ENCODE assay signal across 9 mouse cellular contexts in genomic region chr19:3923586-3923985, GRCm38 (mm10). TPM values are rescaled to one million over a fixed set of nuclear protein-coding genes. Genes with fewer than 3 reads are reported as not detected.
DNase-seq lines count a peak whose midpoint lies in the region; ATAC-seq and TF ChIP-seq lines count a peak whose summit lies in the region.
"Had no signal": no experiment of that assay in that cellular context is flagged by ENCODE, and none has a peak within 500 bp of the region (broad histone marks: within the 10 kb centered on the region; RNA-seq: fewer than 3 reads in every experiment).

No protein-coding gene starts in this region.

- H3K4me2 ChIP-seq in lung, embryonic 14.5 days: no peak overlapping the region

- WGBS in lung, embryonic 14.5 days: 33% methylated on average over 13 of the region's 13 CpGs
- 27% methylated on average over 13 of the region's 13 CpGs for WGBS in lung, adult 2 months

- no peaks in the 10 kb centered on the region for H3K27me3 ChIP-seq in lung, embryonic 14.5 days (ENCODE audit: insufficient read depth, low read length)

- no peak overlapping the region for H3K4me3 ChIP-seq in lung, embryonic 14.5 days (ENCODE audit: low read depth, low read length)
- no peak overlapping the region for H3K4me3 ChIP-seq in lung, adult 2 months (replicated peaks; ENCODE audit: extremely low read depth, low read depth, low read length)

- no peak for TF ChIP-seq CTCF in lung, embryonic 14.5 days (IDR thresholded peaks at IDR 0.05; ENCODE audit: low read depth)
- TF ChIP-seq CTCF in lung, adult 2 months (IDR thresholded peaks at IDR 0.05; ENCODE audit: insufficient read depth, low read length): no peak

- ATAC-seq in lung, embryonic 14.5 days (ENCODE audit: insufficient read depth): 0 out of 2 replicates have a peak, but pooled peaks have one; percentile 23

- H3K27ac ChIP-seq in lung, embryonic 14.5 days (ENCODE audit: low read depth): peak overlapping the region; percentile 24; the same call in 1 of the 2 replicates

- peak; percentile 54 for DNase-seq in lung, embryonic 14.5 days
- no peak for DNase-seq in lung, adult 2 months
- peak; percentile 78 for DNase-seq in gastrocnemius, postnatal 14 days
- DNase-seq in kidney, postnatal 4 days: peak; percentile 68 to 79
- peak; percentile 44 to 71 for DNase-seq in spleen, postnatal 10 days (ENCODE audit: low spot score in 2 of 2)
- no peak for DNase-seq in cerebellum, adult 11-12 months
- no peak for DNase-seq in testis, postnatal 10 days (ENCODE audit: low spot score)
- DNase-seq in urinary bladder, adult 2 months (ENCODE audit: low spot score): no peak

- no peaks in the 10 kb centered on the region for H3K36me3 ChIP-seq in lung, embryonic 14.5 days (ENCODE audit: insufficient read depth)

- intact Hi-C loops in gastrocnemius, postnatal 14 days (cut with DNase I; ENCODE audit: low total_unique reads): no loop called here

- no peaks in the 10 kb centered on the region for H3K4me1 ChIP-seq in lung, embryonic 14.5 days (ENCODE audit: insufficient read depth)
- H3K4me1 ChIP-seq in lung, adult 2 months (ENCODE audit: control insufficient read depth, insufficient read depth, low read length): peaks cover 22% of the 10 kb centered on the region

- no peaks in the 10 kb centered on the region for H3K9me3 ChIP-seq in lung, embryonic 14.5 days (ENCODE audit: low read depth, low read length)

- TF ChIP-seq POLR2A in lung, adult 2 months (IDR thresholded peaks at IDR 0.05; ENCODE audit: borderline replicate concordance, extremely low read depth, low read depth, low read length): no peak

- H3K9ac ChIP-seq in lung, embryonic 14.5 days: no peak overlapping the region

RNA-seq across cellular contexts. Expression of gene Aldh3b1, which starts 6.0 kb away (rescaled TPM):
- polyA plus RNA-seq in lung, embryonic 14.5 days (2014; fragmentation: Nextera tagmentation; extraction: Ambion mirVana): 3.0 and 3.6 TPM in 2 replicates
- polyA plus RNA-seq in lung, adult 2 months (2012; rRNA removed): 71.9 and 85.0 TPM in 2 replicates
- total RNA-seq in gastrocnemius, postnatal 14 days (2021): 1 to 10 TPM; 2.1 to 2.5 TPM
- polyA plus RNA-seq in urinary bladder, adult 2 months (2012; rRNA removed): 6.8 TPM in 2 replicates

RNA-seq across cellular contexts. Expression of gene Ndufs8, which starts 11.0 kb away (rescaled TPM):
- polyA plus RNA-seq in lung, embryonic 14.5 days (2014; fragmentation: Nextera tagmentation; extraction: Ambion mirVana): 326 and 335 TPM in 2 replicates
- 157 and 189 TPM in 2 replicates for polyA plus RNA-seq in lung, adult 2 months (2012; rRNA removed)
- 100 to 1,000 TPM; 206 to 256 TPM for total RNA-seq in gastrocnemius, postnatal 14 days (2021)
- 223 and 242 TPM in 2 replicates for polyA plus RNA-seq in urinary bladder, adult 2 months (2012; rRNA removed)

RNA-seq across cellular contexts. Expression of gene Unc93b1, which starts 11.4 kb away (rescaled TPM):
- polyA plus RNA-seq in lung, embryonic 14.5 days (2014; fragmentation: Nextera tagmentation; extraction: Ambion mirVana): 13.3 and 14.8 TPM in 2 replicates
- polyA plus RNA-seq in lung, adult 2 months (2012; rRNA removed): 169 and 180 TPM in 2 replicates
- total RNA-seq in gastrocnemius, postnatal 14 days (2021): 10 to 100 TPM; 13.7 to 13.8 TPM
- polyA plus RNA-seq in urinary bladder, adult 2 months (2012; rRNA removed): 85.1 and 99.6 TPM in 2 replicates

RNA-seq across cellular contexts. Expression of gene Tcirg1, which starts 16.7 kb away (rescaled TPM):
- 31.7 and 36.0 TPM in 2 replicates for polyA plus RNA-seq in lung, embryonic 14.5 days (2014; fragmentation: Nextera tagmentation; extraction: Ambion mirVana)
- polyA plus RNA-seq in lung, adult 2 months (2012; rRNA removed): 157 and 164 TPM in 2 replicates
- 1 to 10 TPM; 7.3 to 8.5 TPM for total RNA-seq in gastrocnemius, postnatal 14 days (2021)
- polyA plus RNA-seq in urinary bladder, adult 2 months (2012; rRNA removed): 88.3 and 112 TPM in 2 replicates

RNA-seq across cellular contexts. Expression of gene Aldh3b3, which starts 34.9 kb away (rescaled TPM):
- not detected in 2 replicates for polyA plus RNA-seq in lung, embryonic 14.5 days (2014; fragmentation: Nextera tagmentation; extraction: Ambion mirVana)
- polyA plus RNA-seq in lung, adult 2 months (2012; rRNA removed): 0.08 and 0.21 TPM in 2 replicates
- not detected for total RNA-seq in gastrocnemius, postnatal 14 days (2021)
- polyA plus RNA-seq in urinary bladder, adult 2 months (2012; rRNA removed): 0.73 and 0.78 TPM in 2 replicates
- polyA plus RNA-seq: neural tube, embryonic 11.5 days had no signal

Comparison
In these comparisons a context has a peak if more than half of its experiments do, and no peak if none do; other contexts are left out.
1. DNase-seq: peak in lung, embryonic 14.5 days (single experiment), gastrocnemius, postnatal 14 days (single experiment), kidney, postnatal 4 days (2 of 2) and spleen, postnatal 10 days (2 of 2); none in lung, adult 2 months (single experiment), cerebellum, adult 11-12 months (single experiment), testis, postnatal 10 days (single experiment) and urinary bladder, adult 2 months (single experiment).